Mouse (Mus musculus): ENCODE data around the gene Col13a1. TPM values are rescaled to one million over a fixed set of nuclear protein-coding genes. Genes with fewer than 3 reads are reported as not detected.

The Col13a1 gene
- polyA plus RNA-seq, 1 experiment from 2014 or later: 6.2 TPM

- WGBS: 49% methylated on average over 16 of the region's 16 CpGs
- H3K9ac ChIP-seq: no peak overlapping the region
These were observed 152.0 kb downstream of the Col13a1 start for GRCm38 (mm10) chr10:61826753-61827435.

GRCm38 (mm10) chr10:61825979-61826752 lies 152.7 kb downstream of the Col13a1 start:
- Histone ChIP-seq H3K4me1 (replicated peaks) (no peaks in the 10 kb centered on the region), H3K9ac (no peak overlapping the region), H3K27ac (no peak overlapping the region), H3K36me3 (no peaks in the 10 kb centered on the region), H3K4me2 (no peak overlapping the region), H3K4me3 (no peak overlapping the region), H3K9me3 (replicated peaks) (no peaks in the 10 kb centered on the region), H3K27me3 (no peaks in the 10 kb centered on the region)
- 63% methylated on average over 13 of the region's 13 CpGs for WGBS
- no peak for ATAC-seq (replicated peaks; ENCODE audit: insufficient number of reproducible peaks, insufficient read depth, low FRiP score, low read depth)

More at GRCm38 (mm10) chr10:61826753-61827435, 152.0 kb downstream of the Col13a1 start:
- H3K27me3 ChIP-seq: no peaks in the 10 kb centered on the region
- H3K4me2 ChIP-seq: no peak overlapping the region
- no peak for ATAC-seq (replicated peaks; ENCODE audit: insufficient number of reproducible peaks, insufficient read depth, low FRiP score, low read depth)
- no peaks in the 10 kb centered on the region for H3K4me1 ChIP-seq (replicated peaks)
- no peaks in the 10 kb centered on the region for H3K9me3 ChIP-seq (replicated peaks)
- no peaks in the 10 kb centered on the region for H3K36me3 ChIP-seq
- H3K4me3 ChIP-seq: no peak overlapping the region
- H3K27ac ChIP-seq: no peak overlapping the region

GRCm38 (mm10) chr10:61825536-61825935 lies 153.4 kb downstream of the Col13a1 start:
- no peak for ATAC-seq (replicated peaks; ENCODE audit: insufficient number of reproducible peaks, insufficient read depth, low FRiP score, low read depth)
- no peak overlapping the region for H3K27ac ChIP-seq
- no peak overlapping the region for H3K4me3 ChIP-seq
- H3K4me2 ChIP-seq: no peak overlapping the region
- WGBS: 51% methylated on average over 5 of the region's 5 CpGs
- H3K36me3 ChIP-seq: no peaks in the 10 kb centered on the region
- H3K9me3 ChIP-seq (replicated peaks): no peaks in the 10 kb centered on the region
- H3K27me3 ChIP-seq: no peaks in the 10 kb centered on the region
- H3K9ac ChIP-seq: no peak overlapping the region
- H3K4me1 ChIP-seq (replicated peaks): no peaks in the 10 kb centered on the region

- Histone ChIP-seq H3K9ac (no peak overlapping the region), H3K27me3 (no peaks in the 10 kb centered on the region), H3K27ac (no peak overlapping the region), H3K4me2 (no peak overlapping the region), H3K4me3 (no peak overlapping the region), H3K36me3 (no peaks in the 10 kb centered on the region), H3K4me1 (replicated peaks) (no peaks in the 10 kb centered on the region), H3K9me3 (replicated peaks) (no peaks in the 10 kb centered on the region)
- 32% methylated on average over 4 of the region's 4 CpGs for WGBS
- ATAC-seq (replicated peaks; ENCODE audit: insufficient number of reproducible peaks, insufficient read depth, low FRiP score, low read depth): no peak
These were observed 155.2 kb downstream of the Col13a1 start for GRCm38 (mm10) chr10:61823731-61824115.

- no peak overlapping the region for H3K9ac ChIP-seq
- no peaks in the 10 kb centered on the region for H3K9me3 ChIP-seq (replicated peaks)
- H3K36me3 ChIP-seq: no peaks in the 10 kb centered on the region
- H3K27ac ChIP-seq: no peak overlapping the region
- H3K27me3 ChIP-seq: no peaks in the 10 kb centered on the region
- H3K4me2 ChIP-seq: no peak overlapping the region
- no peak overlapping the region for H3K4me3 ChIP-seq
- 32% methylated on average over 7 of the region's 7 CpGs for WGBS
- no peaks in the 10 kb centered on the region for H3K4me1 ChIP-seq (replicated peaks)
- no peak for ATAC-seq (replicated peaks; ENCODE audit: insufficient number of reproducible peaks, insufficient read depth, low FRiP score, low read depth)
These were observed 155.8 kb downstream of the Col13a1 start for GRCm38 (mm10) chr10:61822968-61823730.

- H3K27ac ChIP-seq: no peak overlapping the region
- H3K27me3 ChIP-seq: no peaks in the 10 kb centered on the region
- WGBS: 51% methylated on average over 9 of the region's 9 CpGs
- H3K4me2 ChIP-seq: no peak overlapping the region
- H3K4me3 ChIP-seq: no peak overlapping the region
- ATAC-seq (replicated peaks; ENCODE audit: insufficient number of reproducible peaks, insufficient read depth, low FRiP score, low read depth): no peak
- H3K9ac ChIP-seq: no peak overlapping the region
- no peaks in the 10 kb centered on the region for H3K9me3 ChIP-seq (replicated peaks)
- no peaks in the 10 kb centered on the region for H3K36me3 ChIP-seq
- no peaks in the 10 kb centered on the region for H3K4me1 ChIP-seq (replicated peaks)
These were observed 158.9 kb downstream of the Col13a1 start for GRCm38 (mm10) chr10:61820050-61820449.

GRCm38 (mm10) chr10:61811987-61812386 lies 166.9 kb downstream of the Col13a1 start:
- no peak overlapping the region for H3K4me2 ChIP-seq
- no peaks in the 10 kb centered on the region for H3K36me3 ChIP-seq
- ATAC-seq (replicated peaks; ENCODE audit: insufficient number of reproducible peaks, insufficient read depth, low FRiP score, low read depth): no peak
- no peaks in the 10 kb centered on the region for H3K9me3 ChIP-seq (replicated peaks)
- H3K9ac ChIP-seq: no peak overlapping the region
- H3K4me3 ChIP-seq: no peak overlapping the region
- whole genome bisulfite sequencing: 46% methylated on average over 5 of the region's 5 CpGs
- H3K27ac ChIP-seq: no peak overlapping the region
- no peaks in the 10 kb centered on the region for H3K4me1 ChIP-seq (replicated peaks)
- no peaks in the 10 kb centered on the region for H3K27me3 ChIP-seq

GRCm38 (mm10) chr10:61798133-61798576 lies 180.8 kb downstream of the Col13a1 start:
- no peak overlapping the region for H3K27ac ChIP-seq
- no peak overlapping the region for H3K4me2 ChIP-seq
- H3K4me1 ChIP-seq (replicated peaks): no peaks in the 10 kb centered on the region
- no peaks in the 10 kb centered on the region for H3K9me3 ChIP-seq (replicated peaks)
- no peaks in the 10 kb centered on the region for H3K27me3 ChIP-seq
- no peaks in the 10 kb centered on the region for H3K36me3 ChIP-seq
- no peak for ATAC-seq (replicated peaks; ENCODE audit: insufficient number of reproducible peaks, insufficient read depth, low FRiP score, low read depth)
- no peak overlapping the region for H3K4me3 ChIP-seq
- 61% methylated on average over 15 of the region's 15 CpGs for WGBS
- no peak overlapping the region for H3K9ac ChIP-seq

GRCm38 (mm10) chr10:61795458-61795857 lies 183.4 kb downstream of the Col13a1 start:
- Histone ChIP-seq H3K4me2 (no peak overlapping the region), H3K9ac (no peak overlapping the region), H3K4me1 (replicated peaks) (no peaks in the 10 kb centered on the region), H3K27me3 (no peaks in the 10 kb centered on the region; the same call in 1 of the 2 replicates), H3K4me3 (no peak overlapping the region), H3K9me3 (replicated peaks) (no peaks in the 10 kb centered on the region), H3K36me3 (no peaks in the 10 kb centered on the region), H3K27ac (no peak overlapping the region)
- ATAC-seq (replicated peaks; ENCODE audit: insufficient number of reproducible peaks, insufficient read depth, low FRiP score, low read depth): no peak
- WGBS: 45% methylated on average over 8 of the region's 8 CpGs

- no peaks in the 10 kb centered on the region for H3K9me3 ChIP-seq (replicated peaks)
- no peaks in the 10 kb centered on the region; the same call in 1 of the 2 replicates for H3K27me3 ChIP-seq
- H3K4me2 ChIP-seq: no peak overlapping the region
- no peak overlapping the region for H3K27ac ChIP-seq
- 55% methylated on average over 10 of the region's 10 CpGs for WGBS
- no peaks in the 10 kb centered on the region for H3K4me1 ChIP-seq (replicated peaks)
- H3K36me3 ChIP-seq: no peaks in the 10 kb centered on the region
- no peak overlapping the region for H3K4me3 ChIP-seq
- ATAC-seq (replicated peaks; ENCODE audit: insufficient number of reproducible peaks, insufficient read depth, low FRiP score, low read depth): no peak
- no peak overlapping the region for H3K9ac ChIP-seq
These were observed 183.9 kb downstream of the Col13a1 start for GRCm38 (mm10) chr10:61794971-61795370.

- no peak for ATAC-seq (replicated peaks; ENCODE audit: insufficient number of reproducible peaks, insufficient read depth, low FRiP score, low read depth)
These were observed 185.9 kb downstream of the Col13a1 start for GRCm38 (mm10) chr10:61793015-61793414.

More at GRCm38 (mm10) chr10:61793015-61793414, 185.9 kb downstream of the Col13a1 start:
- Histone ChIP-seq H3K36me3 (no peaks in the 10 kb centered on the region), H3K4me1 (replicated peaks) (no peaks in the 10 kb centered on the region), H3K27ac (no peak overlapping the region), H3K27me3 (no peaks in the 10 kb centered on the region; the same call in 1 of the 2 replicates), H3K9me3 (replicated peaks) (no peaks in the 10 kb centered on the region), H3K9ac (no peak overlapping the region), H3K4me2 (no peak overlapping the region), H3K4me3 (no peak overlapping the region)
- WGBS: 63% methylated on average over 8 of the region's 8 CpGs

Measured in heart, embryonic 15.5 days (tissue).